Mouse (Mus musculus): Measurements from ENCODE around the gene Vav3. TPM values are rescaled to one million over a fixed set of nuclear protein-coding genes. Genes with fewer than 3 reads are reported as not detected.

Vav3 gene
- total RNA-seq, 4 experiments from 2014 or later, result 3.2 to 6.0 (median 4.8) TPM

DNA sequence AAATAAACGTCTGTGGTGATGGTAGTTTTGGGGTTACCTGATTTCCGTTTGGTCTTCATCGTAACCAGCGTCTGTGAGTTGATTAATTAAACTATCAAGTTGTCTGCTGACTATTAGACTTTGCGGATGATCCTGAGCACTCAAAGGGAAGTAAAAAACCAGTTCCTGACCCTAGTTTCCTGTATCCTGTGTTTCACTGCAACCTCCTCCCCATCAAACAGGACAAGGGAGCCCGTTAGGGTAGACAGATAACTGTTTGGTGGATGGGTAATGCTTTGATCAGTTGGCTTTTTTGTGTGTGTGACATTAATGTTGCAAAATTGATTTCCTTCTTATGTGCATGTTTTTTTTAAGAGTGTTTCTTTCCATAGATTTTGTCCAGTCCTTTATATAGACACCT lies 12.2 kb downstream of the Vav3 start:
- no peak for DNase-seq (ENCODE audit: low spot score)

DNA sequence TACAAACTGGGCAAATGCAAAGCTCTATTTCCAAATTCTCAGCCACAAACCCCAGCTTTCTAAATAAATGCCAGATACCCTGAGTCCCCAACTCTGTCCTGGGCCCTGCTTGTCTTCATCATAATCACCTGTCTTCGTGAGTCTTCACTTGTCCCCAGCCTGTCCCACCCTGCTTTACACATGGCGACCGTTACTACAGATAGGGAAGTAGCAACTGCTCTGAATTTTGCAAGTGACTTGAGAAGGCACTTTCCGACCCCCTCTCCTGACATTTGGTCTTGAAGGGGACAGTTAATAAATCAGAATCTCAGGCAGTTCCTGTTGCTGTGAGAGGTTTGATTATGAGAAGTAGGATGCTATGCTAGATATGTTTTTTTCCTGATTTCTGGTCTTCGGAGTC lies 13.4 kb downstream of the Vav3 start:
- no peak for DNase-seq (ENCODE audit: low spot score)

DNA sequence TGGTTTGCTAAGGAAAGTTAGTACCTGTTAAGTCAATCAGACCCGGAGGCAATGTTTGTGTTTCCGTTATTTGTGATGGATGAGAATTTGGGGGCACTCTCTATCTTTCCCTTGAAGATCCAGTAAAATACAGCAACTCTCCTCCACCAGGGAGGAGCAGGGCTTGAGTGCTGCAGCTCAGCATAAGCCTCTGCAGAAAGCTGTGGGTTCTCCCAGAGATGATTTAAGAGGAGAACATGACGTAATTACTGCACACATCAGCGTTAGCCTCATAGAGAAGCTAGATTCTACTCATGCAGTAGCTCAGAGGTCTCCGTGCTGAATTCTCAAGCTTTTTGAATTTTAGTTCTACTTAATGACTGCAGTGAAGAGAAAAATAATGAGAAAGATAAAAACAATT lies 14.7 kb downstream of the Vav3 start:
- DNase-seq (ENCODE audit: low spot score), result no peak

DNA sequence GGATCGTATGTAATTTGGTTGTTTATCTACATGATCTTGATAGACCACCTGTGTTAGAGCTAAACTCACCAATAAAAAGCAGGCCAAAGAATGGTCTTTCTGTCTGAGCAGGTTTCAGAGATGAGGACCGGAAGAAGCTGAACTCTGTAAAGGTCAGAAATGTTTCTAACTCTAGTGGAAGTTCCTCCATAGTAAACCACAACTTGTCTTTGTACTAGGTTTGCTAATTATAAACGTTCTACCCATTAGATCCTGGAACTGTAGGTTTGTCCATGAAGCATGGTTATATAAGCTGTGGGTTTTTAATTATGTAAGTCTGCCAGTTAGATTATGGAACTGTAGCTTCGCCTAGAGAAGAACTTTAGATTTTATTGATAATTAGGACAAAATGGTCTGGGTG lies 20.3 kb downstream of the Vav3 start:
- no peak for DNase-seq (ENCODE audit: low spot score)

DNA sequence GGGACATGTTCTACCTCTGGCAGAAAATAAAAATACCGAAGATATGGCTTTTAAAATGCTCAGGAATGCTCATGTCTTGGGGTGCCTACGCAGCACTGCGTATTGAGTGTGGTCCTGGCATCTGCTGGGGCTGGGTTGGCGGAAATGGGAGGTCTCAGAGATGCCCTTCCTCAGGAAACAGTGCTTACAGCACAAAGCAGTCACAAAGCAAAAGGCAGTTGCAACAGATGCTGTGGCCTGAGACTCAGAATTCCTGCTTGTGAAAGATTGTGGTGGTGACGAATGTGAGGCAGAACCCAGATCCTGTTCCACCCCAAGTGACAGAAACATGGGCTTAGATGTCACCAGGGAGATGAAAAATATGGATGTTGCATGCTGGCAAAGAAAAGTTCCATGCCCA lies 21.4 kb downstream of the Vav3 start:
- no peak for DNase-seq (ENCODE audit: low spot score)

DNA sequence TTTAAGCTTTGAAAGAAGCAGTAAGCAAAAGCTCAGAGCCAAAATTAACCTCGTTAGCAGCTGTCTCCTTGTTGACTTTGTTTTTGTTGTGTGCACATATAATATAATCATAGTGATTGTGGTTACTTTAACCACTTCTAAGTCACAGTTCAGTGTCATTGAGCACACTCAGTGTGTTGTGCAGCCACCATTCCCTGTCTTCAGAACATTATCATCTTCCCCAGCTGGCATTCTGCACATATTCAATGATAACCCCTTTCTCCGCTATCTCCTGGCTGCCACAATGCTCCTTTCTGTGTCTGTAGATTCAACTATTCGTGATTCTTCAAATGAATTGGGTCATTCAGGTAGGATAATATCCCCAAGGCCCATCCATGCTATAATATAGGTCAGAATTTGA lies 21.9 kb downstream of the Vav3 start:
- no peak for DNase-seq (ENCODE audit: low spot score)

DNA sequence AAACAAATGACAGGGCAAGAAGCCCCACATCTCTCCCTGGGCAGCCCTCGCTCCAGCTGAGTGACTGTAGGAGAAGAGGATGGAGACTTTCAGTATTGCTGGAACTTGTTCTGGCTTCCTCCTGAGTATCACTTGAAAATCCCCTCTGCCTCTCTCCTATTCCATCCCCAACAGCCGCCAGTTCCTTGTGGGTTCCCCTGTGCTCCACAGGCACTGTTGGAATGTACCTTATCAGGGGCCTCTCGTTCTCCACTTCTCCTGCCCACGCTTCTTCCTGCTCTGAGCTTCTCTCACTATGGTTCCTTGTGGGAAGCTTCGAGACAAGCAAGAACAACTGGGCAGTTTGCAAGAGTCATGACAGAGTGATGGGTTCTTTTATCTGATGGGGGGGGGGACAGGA lies 23.1 kb downstream of the Vav3 start:
- DNase-seq (ENCODE audit: low spot score), result no peak

DNA sequence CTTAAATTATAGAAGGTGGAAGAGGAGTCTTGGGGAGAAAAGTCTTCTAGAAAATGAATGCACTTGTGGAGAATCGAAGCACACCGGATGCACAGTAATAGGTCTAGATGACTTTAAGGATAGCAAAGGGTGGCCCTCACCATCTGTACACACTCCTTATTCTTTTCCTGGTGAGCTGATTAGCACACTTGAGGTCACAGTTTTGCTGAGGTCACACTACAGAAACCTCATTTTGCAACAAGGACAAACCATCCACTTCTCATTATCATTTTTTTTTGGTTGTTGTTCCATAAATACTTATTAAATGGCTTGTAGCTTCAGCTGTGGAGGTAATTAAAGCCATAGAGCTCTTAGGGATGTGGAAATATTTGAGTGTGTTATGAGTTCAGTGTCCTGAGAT lies 25.4 kb downstream of the Vav3 start:
- no peak for DNase-seq (ENCODE audit: low spot score)

DNA sequence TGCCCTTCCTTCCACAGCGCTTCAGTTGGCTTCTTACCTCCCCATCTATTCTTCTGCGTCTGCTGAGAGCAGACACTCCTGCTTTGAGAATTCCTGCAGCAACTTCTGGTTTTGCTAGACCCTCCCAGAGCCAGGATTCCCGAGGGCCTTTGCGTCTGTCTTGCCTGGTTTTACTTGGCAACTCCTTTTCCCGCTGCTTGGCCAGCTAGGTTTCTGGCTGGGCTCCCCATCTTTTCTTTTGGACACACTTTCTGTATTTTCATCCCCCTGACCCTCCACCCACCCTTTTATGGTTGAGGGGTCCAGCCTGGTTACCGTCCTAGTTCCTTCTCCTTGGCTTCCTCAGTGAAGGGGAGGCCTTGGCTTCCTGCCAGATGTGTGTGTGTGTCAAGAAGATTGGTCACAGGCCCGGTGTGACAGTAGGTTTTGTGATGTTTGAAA lies 26.0 kb downstream of the Vav3 start:
- peak; percentile 26 for DNase-seq (ENCODE audit: low spot score)

DNA sequence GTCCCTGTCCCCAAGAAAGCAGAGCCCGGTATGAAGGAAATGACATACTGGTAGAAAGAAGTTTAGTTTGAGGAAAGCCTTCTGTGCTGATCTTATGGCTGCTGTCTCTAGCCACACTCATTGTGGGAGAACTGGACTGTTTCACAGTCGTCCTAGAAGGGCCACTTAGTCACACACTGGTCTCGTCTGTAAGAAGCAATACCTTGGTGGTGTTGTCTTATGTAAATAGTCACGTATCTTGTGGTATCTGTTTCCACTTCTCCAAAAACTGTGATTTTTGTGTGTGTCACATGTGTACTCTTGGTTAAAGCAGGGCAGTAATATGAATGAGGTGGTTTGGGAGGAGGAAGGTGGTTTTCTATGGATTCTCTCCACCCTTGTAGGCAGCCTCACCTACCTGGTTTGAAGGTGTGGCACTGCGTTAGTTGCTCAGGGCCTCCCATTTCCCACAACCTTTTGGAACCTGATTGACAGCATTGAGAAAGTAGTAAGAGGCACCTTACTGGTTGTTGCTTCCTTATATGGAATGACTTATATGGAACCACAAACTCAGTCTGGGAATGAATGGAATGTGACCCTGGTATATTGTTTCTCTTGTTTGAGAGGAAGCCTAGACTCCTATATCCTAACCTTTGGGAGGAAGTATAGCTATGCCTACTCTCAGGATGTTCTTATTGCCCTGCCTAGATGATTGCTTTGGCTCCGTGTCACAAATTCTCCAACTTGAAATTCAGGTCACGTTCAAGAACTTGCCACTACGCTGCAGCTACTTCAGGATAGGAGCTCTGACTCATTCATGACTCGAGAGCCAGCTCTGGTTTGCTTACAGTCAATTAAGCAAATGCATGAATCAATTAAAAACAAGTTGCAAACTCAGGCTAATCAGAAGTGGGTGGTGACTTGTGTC lies 28.2 kb downstream of the Vav3 start:
- no peak for DNase-seq (ENCODE audit: low spot score)

DNA sequence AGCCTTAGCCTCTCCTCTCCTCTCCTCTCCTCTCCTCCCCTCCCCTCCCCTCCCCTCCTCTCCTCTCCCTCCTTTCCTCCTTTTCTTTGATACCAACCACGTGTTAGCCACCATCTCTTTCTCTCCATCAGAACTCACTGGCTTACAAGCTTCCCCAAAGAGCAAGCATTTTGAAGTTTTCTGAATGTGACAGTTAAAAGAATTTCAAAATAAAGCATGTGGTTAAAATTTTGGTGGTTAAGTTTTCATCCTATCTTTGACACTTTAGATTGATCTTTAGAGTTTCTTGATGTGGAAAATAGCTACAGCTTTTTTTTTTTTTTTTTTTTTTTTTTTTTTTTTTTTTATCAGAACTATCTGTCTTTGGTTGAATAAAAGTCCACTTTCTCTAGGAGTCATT lies 31.1 kb downstream of the Vav3 start:
- DNase-seq (ENCODE audit: low spot score), result no peak

DNA sequence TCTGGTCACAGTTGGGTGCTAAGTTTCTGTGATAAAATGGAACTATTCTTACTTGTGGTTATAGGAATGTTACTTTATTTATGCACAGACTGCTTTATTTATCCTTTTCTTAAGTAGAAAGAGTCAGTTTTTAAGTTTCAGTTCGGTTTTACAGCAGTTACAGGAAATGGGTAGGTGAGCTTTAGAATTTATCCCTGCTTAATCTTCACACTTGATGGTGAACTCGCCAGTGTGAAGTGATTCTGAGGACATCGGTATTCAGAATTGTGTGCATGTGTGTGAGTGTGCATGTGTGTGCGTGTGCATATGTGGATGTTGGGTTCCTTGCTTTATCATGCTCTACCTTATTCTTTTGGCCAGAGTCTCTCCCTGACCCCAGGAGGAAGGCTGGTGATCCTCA lies 32.2 kb downstream of the Vav3 start:
- no peak for DNase-seq (ENCODE audit: low spot score)

DNA sequence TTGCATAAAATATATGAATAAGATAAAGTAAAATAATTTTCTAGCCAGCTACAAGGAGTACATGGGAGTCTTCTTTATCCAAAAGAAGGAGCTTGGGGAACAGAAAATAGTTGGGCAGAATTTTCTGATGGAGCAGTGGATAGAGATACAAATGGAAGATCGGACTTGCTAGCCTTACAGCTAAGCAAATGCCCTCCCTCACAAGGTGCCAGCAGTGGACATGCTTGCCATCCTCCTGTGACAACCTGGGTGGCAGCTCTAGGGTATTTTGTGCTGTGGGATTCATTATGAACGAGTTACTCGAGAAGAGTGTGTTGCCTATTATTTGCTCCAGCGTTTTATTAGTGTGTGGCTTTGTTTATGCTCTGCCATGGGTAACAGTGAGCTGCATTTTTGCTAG lies 37.8 kb downstream of the Vav3 start:
- DNase-seq (ENCODE audit: low spot score), result no peak

DNA sequence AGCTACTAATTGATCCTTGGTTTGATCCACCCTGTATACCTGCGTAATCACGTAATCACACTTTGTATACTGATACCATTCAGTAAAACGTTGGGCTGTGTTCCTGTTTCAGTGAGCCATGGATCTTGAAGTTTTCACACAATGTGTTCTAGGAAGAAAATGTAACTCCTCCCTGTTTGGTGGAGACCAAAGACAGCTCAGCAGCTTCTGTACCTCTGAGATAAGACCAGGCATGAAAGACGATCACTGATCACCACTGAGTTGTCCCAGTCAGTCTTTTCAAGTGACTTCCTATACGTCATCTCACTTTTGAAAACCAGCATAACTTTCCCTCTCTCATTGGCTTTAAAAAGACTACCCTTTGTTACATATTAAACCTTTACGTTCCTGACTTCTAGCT lies 38.2 kb downstream of the Vav3 start:
- DNase-seq (ENCODE audit: low spot score), result no peak

DNA sequence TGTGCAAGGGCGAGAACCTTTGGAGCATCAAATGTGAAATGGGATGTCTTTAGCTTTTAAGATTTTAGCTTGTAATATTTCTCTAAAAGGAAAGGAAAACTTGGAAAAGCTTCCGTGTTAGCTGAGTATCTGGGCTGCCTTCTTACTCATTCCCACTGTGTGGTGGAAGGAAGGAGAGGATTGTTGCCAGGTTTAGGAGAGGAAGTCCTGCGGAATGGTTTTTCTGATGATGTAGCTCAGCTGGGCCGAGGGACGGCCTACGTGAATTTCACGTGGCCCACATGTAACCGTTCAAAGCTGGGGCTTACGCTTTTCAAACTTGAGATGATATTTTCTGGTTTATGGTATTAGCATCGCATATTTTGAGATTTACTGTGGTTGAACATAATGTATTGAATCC lies 48.3 kb downstream of the Vav3 start:
- peak; percentile 45 for DNase-seq (ENCODE audit: low spot score)

DNA sequence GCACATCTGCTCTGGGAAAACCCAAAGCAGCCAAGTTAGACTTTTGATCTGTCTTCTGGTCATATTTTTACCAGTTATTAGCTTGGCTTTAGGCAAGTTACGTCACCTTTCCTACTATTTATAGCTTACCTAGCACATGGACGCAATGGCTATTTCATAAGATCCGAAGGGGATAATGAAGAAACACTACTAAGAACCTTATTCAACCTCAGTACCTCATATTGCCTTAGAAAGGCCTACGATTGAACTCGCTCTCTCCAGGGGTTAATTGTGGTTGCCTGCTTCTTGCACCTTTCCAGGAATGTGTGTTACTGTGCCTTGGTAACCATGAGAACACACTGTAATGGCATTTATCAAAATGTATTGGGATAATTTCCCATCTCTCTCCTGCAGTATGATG lies 61.1 kb downstream of the Vav3 start:
- no peak for DNase-seq (ENCODE audit: low spot score)

DNA sequence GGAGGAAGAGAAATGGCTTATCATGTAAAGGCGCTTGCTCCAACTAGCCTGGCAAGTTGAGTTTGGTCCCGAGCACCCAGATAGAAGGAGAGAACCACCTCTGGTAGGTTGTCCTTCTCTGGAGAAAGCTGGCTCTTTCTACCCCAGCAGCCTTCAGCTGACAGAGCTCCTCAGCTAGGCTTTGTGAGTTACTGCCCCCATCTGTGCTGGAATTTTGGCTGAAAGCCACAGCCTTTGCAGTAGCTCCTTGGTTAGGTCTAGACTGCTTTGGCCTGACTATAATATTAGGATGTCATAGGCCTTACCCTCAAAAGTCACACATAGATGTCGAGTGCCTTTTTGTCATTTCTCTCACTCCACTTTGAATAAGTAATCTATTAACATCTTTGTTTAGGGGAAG lies 70.8 kb downstream of the Vav3 start:
- no peak for DNase-seq (ENCODE audit: low spot score)

DNA sequence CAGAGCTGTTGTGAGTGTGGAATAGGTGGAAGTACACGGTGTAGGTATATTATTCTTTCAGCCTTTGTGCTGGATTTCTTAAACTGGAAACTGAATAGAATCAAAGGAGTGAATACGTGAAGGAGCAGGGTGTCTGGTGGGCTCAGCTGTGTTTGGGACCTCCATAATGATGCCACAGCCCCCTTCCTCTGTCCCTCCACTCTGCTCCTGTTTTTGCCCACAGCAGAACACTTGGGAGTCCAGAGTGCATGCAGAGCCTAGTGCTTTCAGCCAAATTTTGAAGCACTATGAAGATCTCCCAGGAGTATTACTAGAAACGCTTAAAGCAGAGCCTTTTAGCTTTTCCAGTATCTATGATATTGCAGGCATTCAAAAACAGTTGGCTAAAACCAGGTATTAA lies 80.0 kb downstream of the Vav3 start:
- no peak for DNase-seq (ENCODE audit: low spot score)

DNA sequence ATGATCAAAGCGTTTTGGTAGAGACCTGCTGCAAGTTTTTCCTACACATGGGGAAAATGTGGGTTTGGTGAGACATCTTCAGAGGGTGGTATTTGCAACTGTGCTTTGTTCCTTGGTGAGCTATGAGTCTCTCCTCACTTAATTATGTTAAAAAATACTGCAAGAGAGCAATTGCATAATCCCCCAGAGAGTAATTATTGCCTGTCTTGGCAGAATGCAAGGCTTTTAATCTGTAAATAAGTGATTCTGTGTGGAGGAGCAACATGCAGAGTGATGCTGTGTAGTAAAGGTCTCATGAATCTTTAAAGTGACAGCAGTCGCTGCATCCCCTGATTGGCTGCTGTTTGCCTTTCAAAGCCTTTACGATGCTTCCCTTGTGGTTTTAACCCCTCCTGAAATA lies 80.6 kb downstream of the Vav3 start:
- peak; percentile 36 for DNase-seq (ENCODE audit: low spot score)

DNA sequence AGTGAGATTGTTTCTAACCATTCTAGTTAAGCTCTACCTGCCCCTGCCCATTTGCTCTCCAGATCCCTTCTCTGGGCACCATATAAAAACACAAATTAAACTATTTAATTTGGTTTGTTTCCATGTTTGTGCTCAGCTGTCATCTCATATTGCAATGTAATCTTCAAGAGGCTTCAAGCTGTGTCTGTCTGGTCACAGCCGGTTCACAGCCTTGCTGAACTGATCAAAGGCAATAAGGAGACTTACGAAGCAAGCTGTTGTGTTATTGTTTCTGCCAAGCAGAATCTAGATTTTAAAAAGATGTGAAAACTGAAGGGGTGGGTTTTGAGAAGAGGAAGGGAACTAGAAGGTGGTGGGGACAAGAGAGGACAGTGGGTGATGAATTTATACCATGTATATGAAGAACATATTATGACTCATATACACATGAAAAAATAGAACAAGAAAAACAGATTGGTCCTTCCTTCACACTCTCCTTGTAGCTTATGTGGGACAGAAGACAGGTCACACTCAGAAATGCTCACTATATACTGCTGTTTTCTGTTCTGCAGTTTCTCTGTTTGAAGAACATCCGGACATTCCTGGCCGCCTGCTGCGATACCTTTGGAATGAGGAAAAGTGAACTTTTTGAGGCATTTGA lies 83.1 kb downstream of the Vav3 start:
- DNase-seq (ENCODE audit: low spot score), result no peak

DNA sequence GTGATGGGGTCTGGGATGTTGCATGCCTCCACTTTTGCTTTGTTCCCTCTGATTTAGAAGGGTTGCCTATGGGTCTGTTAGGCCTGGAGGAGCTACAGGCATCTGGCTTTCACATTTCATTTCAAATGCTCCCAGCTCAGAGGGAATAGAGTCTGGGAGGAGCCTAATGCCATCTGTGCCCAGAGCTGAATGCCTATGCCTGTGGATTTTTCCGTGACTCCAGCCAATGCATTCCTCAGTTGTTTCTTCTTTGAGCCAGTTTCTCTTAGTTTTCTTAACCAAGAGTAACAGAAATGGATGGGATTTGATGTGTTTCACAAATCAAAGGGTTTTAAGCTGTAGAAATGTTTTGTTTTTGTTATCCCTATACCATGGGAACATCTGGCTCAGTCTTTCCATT lies 90.8 kb downstream of the Vav3 start:
- no peak for DNase-seq (ENCODE audit: low spot score)

DNA sequence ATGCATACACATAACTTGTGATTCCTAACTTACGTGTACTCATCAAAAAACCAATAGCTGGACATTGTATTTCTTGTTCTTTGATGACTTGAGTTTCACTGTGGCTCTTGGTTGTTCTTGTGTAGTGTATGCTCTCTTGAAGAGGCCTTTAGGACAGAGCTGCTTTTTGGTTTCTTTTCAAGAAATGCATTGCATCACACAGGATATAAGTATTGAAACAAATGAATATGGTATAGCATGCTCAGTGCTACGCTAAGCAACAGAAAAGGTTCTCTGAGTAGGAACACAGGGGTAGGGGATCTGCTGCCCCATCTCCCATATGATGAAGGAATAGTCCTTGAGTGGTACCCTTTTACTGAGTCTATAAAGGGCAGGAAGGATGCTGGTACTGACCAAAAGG lies 98.1 kb downstream of the Vav3 start:
- DNase-seq (ENCODE audit: low spot score), result no peak

DNA sequence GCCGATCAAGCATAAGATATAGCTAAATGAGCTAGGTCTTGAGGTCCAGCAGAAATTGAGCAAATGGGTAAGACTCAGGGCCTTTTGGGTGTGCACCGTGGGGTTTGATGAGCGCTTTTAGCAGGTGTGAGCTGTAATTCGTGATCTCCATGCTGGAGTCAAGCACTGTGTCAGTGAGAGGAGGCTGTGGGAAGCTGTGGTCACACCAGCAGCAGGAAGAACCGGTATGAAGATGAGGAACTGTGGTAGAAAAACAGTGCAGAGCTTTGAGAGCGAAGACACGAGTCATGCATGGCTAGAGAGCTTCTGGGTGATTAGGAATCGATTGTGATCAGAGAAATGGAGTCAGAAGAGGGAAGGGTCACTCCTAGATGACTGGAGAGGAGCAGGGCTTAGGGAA lies 98.8 kb downstream of the Vav3 start:
- DNase-seq (ENCODE audit: low spot score), result no peak
